Mouse (Mus musculus) lung, postnatal 4 days (tissue): Measurements from ENCODE around the gene Swsap1.

Experiments used
- DNase-seq, 2 experiments: peaks; one replicate each; pipeline ENCODE4 v3.0.0; 2021

Gene Swsap1

DNA sequence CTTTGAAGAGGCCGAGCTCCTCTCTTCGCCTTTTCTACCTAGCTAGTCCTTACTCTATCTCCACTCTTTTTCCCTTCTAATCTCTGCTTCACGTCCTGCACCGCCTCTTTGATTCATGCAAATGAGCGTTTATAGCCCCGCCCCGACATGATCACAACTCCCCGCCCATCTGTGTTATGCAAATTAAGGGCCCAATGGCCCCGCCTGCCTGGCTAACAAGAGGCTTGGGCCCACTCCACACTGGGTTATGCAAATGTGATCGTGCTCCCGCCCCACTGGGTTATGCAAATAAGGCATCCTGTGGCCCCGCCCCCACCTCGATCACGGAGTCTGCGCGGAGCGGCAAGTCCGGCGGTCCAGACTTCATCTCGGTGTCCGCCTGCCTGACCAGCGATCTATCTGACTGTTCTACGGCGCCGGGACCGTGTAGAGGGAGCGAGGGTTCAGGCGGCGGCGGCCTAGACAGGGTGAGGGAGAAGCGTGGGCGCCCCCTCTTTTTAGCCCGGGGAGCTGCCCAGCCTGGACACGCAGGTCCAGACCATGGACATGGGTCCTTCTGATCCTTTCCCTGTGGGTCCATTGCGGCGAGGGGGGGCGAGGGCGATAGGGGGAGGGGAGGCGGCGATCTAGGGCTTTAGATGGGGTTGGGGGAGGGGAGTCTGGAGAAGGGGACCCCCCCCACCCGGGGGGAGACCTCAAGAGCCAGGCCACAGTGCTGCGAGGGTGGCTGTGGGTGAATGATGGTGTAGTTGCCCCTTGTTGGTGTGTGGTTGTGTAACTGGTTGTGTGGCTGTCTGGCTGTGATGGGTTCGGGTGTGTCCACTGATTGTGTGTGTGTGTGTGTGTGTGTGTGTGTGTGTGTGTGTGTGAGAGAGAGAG, 18.6 kb upstream of the Swsap1 start, which contains the start of gene Plppr2:
Plppr2 (plus strand) TSS at position 342 of the 879 bp plus-strand sequence.
- peak; percentile 97 for DNase-seq

DNA sequence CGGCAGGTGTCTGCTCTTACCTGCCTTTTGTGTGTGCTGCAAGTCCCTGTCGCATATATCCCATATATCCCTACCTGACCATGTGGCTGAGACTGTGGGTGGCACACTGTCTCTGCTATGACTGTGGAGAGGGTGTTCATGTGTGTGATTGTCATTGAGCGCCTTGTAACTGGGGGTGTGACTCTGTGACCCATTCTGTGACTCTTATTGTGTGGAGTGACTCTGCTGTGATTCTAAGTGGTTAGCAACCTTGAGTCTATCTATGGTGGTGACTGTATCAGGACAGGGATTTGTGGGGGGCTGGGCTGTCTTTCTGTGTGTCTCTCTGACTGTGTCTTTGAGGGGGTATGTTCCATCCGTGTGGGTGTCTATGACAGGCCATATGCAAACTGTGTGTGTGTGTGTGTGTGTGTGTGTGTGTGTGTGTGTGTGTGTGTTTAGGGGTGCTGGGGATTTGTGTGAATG, 17.8 kb upstream of the Swsap1 start:
- peak in 1 of 2 experiments; percentile 9 for DNase-seq

DNA sequence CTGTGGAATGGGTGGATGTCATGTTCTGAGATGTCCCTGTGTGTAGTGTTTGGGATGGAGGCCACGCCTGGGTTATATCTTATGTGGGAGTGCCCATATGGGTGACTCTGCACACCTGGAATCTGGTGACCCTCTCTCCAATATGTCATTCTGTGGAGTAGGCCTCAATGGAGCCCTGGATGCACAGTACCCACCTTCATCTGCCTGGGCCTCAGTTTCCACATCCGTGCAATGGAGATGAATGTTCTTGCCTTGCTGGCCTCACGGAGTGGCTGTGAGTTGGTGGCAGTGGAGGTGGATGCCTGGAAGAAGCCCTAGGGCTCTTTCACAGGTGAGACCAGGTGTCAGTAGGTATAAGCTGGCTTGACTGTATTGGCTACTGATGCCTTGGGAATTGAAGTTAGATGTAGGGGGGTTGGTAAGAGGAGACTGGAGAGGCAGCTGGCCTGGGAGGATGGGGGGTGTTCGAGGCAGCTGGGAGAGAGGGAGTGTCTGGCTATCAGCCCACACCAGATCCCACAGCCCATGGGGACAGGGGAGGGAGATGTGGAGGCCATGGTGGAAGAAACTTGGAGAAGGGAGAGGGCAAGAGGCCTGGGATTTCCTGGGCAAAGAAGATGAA, 17.2 kb upstream of the Swsap1 start:
- DNase-seq, result peak in 1 of 2 experiments; percentile 16

DNA sequence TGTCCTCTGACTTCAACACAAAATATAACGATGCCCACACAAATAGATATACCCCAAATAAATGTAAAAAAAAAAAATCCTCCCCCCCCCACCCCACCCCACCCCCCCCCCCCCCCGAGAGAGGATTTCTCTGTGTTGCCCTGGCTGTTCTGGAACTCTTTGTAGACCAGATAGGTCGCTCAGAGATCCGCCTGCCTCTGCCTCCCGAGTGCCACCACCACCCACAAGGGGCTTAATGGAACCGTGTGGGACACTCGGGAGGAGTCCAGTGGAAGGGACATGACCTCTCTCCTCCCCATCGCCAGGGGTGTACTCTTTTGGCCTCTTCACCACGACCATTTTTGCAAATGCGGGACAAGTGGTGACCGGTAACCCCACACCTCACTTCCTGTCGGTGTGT, 12.5 kb upstream of the Swsap1 start:
- no peak for DNase-seq

DNA sequence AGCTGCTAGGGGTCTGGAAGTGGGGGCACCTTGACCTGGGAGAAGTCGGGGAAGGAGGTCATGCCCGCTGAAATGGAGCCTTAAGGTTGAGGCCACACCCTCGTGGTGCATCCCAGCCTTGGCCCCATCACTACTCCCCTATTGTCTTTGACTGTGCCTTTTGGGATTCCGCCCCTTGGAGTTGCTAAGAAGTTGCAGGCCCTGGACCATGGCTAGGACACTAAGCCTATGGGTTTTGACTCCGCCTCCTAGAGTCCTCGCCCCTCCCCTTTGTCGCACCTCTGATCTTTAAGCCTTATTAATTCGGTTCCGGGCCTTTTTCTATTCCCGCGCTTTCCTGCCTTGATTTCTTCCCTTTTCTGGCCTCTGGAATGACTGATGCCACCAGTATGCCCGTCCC, 11.9 kb upstream of the Swsap1 start:
- no peak for DNase-seq

DNA sequence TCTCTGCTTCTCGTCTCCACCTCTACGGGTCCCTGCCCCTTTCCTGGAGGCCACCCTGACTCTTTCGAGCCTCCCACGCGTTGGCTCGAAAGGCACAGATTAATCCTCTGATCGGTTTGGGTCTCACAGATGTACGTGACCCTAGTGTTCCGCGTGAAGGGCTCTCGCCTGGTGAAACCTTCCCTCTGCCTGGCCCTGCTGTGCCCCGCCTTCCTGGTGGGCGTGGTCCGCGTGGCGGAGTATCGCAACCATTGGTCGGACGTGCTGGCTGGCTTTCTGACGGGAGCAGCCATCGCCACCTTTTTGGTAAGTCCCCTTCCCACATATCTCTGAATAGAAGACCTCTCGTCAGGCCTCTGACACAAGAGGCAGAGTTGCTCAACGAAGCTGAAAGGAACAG, 11.3 kb upstream of the Swsap1 start:
- DNase-seq, result peak; percentile 18 to 39

DNA sequence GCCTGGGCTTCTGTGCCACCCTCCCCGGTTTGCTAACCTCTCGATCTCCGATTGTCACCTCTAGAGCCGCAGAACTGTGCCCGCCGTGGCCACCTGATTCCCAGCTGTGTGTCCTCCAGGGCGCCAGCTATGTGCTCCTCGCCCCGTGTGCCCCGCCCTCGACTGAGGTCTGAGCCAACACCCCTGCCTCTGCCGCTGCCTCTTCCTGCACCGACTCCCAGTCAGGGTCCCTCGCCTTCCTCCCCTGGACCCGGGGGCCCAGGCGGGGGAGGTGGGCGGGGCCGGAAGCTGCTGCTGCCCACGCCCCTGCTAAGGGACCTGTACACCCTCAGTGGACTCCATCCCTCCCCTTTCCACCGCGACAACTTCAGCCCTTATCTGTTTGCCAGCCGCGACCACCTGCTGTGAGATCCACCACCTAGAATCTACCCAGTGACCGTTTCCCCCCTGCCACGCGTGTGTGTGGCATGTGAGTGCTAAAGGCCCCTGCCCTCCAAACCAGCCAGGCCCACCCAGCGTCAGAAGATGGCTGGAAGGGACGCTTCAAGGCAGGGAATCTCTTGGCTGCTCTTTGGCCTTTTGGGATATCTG, 7.9 kb upstream of the Swsap1 start:
- DNase-seq, result no peak

DNA sequence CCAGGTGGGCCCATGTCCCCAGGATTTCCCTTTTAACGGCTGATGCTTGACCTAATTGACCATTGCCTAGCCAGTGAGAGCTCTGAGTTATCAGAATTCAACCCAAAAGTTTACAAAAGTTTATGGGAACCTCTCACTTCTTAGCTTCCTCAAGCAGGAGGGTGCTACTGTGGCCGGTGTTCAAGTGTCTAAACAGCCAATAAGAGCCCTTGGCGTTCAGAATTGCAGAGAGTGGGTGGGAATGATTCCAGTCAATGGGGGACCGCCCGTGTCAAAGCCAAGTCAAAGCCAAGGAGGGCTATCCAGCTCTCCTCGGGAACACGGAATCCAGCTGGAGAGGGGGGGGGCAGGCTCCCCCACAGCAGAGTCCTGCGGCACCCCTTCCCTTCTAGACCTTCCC, 7.4 kb upstream of the Swsap1 start:
- no peak for DNase-seq

DNA sequence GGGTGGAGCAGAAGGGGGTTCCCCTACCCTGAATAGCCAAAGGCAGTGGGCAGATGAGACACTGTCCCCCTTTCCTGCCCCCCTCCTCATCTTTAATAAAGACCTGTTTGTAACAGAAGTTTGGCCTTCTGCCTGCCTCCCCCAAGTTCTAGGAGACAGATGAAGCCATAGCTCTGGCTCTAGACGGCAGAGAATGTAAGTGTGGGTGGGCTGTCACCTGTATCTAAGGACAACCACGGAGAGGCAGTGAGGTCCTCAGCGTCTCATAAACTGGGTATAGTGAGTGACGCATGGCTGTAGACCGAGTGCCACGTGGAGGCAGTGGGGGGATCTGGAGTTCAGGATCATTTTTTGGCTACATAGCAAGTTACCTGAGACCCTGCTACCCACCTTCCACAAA, 6.8 kb upstream of the Swsap1 start:
- no peak for DNase-seq

DNA sequence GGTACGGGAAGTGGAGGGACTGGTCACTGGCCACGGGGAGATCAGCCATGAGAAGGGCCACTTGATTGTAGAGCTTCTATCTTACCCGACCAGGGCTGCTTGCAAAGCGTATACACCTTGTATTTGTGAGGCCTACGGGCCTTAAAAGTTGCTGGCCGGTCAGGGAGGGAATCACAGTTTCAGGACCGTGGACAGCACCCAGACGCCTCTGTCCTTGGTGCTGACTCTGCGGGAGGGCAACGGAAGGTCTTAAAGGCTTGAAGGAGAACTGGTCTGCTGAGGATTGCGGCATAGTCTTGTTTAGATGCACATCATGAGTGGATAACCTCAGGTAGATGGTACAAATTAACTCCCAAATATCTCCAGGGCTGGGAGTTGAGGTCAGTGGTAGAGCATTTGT, 5.2 kb upstream of the Swsap1 start:
- DNase-seq, result peak; percentile 52 to 80

DNA sequence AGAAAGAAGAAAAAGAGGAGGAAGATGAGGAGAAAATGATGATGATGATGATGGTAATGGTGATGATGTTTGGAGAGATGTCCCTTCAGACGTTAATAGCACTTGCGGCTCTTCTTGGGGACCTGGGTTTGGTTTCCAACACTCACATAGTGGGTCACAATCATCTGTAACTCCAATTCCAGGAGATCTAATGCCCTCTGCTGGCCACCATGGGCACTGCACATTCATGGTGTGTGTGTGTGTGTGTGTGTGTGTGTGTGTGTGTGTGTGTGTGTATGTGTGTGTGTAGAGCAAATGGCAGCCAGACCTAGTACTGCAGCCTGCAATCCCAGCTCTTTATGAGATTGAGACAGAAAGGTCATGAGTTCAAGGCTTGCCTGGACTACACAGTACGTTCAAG, 3.6 kb upstream of the Swsap1 start:
- peak in 1 of 2 experiments; percentile 20 for DNase-seq

DNA sequence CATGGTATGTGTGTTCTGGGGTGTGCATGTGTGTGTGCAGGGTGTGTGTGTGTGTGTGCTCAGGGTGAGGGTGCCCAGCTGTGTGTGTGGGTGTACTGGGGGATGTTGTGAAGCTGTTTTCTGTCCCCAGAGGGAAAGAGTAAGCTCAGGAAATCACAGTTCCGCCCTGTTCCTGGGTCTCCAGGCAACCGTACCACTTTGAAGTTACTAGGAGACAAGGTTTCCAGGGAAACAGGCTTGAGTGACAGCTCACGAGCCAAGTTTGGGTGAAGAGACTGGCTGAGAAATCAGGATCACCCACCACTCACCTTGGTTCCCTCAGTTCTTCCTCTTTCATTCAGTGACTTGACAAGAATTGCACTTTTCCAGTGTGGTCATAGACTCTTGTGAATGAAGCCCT, 2.0 kb upstream of the Swsap1 start:
- no peak for DNase-seq

DNA sequence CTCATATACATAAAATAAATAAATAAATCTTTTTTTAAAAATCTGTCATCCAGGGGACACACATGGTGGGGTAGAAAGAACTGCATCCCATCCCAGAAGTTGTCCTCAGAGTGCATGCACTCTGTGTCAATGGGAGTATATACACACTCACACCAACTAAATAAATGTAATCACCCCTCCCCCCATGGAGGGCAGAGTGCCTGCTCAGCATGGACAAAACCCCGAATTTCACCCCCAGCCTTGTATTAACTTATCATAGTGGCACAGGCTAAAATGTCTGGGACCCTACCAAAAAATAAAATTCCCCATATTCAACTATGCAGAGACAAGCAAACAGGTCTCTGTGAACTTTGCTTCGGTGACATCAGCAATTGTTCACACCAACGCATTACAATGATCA, 920 bp upstream of the Swsap1 start:
- no peak for DNase-seq

DNA sequence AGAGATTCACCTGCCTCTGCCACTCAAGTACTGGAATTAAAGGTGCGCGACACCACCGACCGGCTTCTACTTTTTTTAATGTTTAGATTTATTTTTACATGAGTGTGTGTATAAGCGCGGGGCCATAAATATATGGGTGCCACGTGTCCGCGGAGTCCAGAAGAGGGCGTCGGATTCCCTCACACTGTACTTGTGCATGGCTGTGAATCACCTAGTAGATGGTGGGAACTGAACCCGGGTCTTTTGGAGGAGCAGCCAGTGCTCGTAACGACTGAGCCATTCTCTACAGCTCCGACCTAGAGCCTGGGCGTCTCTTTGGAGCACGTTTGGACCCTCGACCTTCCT, 358 bp upstream of the Swsap1 start:
- no peak for DNase-seq

DNA sequence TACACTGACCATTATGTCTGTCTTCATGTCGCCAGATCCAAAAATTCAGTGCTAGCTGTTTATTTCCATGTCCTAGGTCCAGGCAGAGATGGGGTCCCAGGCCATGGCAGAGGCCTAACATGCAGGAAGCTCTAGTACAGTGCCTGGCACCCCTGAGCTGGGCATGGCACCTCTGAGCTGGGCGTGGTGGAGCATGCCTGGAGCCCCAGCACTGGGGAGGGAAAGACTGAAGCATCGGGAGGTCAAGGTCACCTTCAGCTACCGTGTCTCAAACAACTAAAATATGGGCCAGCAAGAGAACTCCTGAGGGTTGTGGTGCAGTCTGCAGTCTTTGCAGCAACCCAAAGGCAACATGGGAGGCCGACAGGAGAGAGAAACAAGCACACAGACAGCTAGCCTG, 2.8 kb downstream of the Swsap1 start:
- DNase-seq, result no peak

DNA sequence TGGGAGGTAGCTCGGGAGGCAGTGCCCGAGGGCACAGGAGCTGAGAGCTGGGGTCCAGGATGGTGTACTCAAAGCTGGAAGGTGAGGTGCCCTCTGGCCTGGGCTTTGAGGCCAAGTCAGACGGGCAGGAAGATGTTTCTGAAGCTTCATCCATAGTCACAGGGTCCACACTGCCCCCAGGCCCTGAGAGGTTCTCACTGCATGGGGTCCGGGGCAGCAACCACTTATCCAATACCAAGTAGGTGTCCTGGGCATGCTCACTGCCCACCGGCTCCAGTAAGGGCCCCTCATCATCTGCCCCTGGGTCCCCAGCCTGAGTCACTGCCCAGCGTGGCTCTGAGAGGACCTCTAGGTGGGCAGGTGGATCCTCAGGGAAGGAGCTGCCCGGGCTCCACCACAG, 3.7 kb downstream of the Swsap1 start:
- peak in 1 of 2 experiments; percentile 21 for DNase-seq

DNA sequence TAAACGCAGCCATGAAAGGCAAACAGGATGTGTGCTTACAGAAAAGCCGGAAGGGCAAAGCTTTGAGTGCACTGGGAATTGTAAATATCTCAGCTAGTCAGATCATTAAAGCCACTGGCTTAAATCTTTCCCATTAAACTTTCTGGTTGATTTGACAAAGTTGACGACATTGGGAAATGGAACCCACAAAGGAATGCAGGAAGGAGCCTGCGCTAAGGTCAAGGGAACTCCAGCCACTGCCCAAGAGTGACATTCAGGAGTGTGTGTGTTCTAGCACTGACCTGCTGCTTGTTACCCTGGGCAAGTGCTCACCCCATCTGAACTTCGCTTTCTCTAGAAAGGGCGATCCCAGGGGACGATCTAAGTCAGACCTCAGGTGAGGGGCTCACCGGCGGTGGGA, 4.6 kb downstream of the Swsap1 start:
- no peak for DNase-seq

DNA sequence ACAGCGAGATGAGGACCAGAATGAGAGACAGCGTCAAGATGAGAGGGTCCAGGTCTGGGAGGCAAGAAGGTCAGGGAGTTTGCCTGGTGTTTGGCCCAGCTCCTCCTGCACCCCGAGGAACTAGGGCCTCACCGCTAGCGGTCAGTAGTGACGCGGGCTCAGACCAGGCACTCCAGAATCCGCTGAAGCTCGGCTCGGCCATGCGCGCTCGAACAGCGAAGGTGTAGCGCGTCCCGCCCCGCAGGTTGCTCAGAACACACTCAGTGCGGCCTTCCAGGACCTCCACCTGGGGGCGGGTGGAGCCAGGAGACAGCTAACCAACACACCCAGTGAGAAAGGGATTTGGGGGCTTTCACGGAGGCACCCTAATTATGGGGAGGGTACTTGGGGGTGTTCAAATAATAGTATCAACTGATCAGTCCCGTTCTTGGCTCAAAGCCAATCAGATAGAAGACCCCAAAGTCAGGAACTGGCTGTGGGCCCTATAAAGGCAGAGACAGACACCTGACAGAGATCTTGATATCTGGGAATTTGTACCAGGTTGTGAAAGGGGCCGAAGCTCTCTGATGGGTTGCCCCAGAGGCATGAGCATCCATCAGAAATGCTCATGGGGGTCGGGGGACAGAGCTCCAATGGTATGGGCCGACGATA, 5.1 kb downstream of the Swsap1 start:
- peak; percentile 56 to 61 for DNase-seq

DNA sequence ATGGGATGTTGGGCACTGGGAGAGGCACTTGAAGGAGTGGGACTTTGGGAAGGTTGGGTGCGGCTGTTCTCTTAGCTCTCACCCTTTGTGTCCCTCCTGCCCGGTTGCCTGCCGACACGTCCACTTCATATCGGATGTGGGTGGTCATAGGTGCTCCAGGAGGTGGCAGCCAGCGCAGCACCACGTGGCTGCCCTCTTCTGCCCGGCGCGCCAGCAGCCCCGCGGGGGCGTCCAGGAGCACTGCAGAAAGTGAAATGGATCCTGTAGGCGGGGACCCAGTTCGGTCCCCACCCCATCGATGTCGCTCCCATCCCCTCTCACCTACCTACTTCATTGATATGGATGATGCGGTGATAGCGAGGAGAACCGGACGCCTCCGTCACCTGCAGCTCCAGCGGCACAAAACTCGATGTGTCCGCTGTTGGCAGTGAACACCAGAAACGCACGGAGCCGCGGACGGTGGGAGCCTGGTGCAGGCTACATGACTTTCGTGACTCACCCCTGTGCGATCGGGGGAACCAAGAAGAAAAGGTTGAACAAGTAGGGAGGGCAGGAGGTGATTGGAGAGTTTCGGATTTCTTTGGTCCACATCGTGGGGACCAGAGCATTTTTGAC, 5.9 kb downstream of the Swsap1 start:
- peak in 1 of 2 experiments; percentile 42 for DNase-seq

DNA sequence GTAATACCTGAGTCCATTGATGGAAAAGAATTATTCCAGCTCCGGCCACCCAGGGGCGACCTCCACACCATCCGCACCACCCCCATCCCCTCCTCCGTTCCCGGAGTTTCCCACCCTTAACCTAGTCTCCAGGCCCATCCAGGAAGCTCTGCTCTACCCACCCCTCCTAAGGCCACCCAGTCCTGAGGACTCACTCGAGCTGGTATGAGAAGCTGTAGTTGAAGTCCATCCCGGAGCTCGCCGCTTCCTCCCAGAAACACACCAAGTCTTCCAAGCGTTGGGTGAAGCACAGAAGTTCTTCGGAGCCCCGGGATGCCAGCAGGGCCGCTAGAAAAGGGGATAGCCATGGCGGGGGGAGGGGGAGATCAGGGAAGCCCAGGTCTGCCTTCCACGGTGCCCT, 6.5 kb downstream of the Swsap1 start:
- DNase-seq, result no peak

DNA sequence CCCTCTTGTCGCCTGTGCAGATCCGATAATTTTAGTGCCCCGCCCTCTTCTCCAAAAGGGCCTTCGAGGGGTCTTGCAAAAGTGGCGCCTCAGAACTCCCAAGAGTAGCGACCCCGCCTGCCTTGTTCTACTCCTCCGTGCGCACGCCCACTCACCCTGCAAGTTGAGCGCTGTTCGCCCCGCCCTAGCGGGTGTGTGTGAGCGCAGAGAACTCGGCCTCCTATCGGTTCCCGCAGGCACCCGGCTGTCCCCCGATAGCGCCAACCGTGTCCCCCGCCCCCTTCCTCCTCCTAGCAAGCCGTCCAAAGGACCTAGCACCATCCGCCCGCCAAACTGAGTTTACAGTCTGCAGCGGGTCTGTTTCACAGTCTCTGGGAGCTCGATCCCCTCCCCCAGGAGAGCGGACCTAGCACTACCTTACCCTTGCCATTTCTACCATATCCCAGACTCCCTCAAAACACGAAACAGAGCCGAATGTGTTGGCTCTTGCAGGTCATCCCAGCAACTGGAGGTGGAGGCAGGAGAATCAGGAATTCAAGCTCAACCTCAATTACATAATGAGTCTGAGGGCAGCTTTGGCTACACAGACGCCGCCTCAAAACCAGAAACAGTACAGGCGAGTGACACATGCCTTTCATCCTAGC, 7.0 kb downstream of the Swsap1 start:
- DNase-seq, result peak; percentile 76 to 85

DNA sequence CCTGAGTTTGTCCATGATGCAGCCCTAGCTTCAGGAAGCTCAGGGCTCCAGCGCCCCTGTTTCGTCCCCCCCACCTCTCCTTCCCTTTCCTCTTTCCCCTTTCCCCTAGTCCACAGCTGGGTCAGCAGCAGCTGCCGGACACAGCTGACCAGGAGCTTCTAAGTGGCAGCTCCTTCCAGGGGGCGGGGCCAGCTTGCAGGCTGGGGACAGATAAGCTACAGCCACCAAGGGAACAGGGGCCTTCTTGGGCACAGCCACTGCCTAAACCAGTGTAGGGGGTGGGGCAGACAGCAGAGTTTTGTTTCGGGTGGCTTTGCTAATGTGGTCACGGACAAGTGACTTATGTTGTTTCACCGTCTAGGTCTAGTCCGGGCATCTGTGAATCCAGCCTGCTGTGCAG, 7.9 kb downstream of the Swsap1 start, which contains the start of gene Epor:
Epor (minus strand) TSS at position 90 of the 400 bp plus-strand sequence.
- peak; percentile 55 to 78 for DNase-seq
